Mouse (Mus musculus): ENCODE data around the gene Ndufs2. TPM values are rescaled to one million over a fixed set of nuclear protein-coding genes. Genes with fewer than 3 reads are reported as not detected.

Ndufs2 gene
- 1,000 to 10,000 TPM; 1,014 to 1,063 TPM for total RNA-seq (2021)
- long read RNA-seq, experiment 1, transcript Ndufs2-201 (13 exons, 1,623 nt) = major isoform, 539 of 611 reads
- long read RNA-seq, experiment 1, partial matches to known transcripts = 52 of 611 reads
- long read RNA-seq, experiment 1, other reads (novel, unspliced or antisense) = 19 of 611 reads
- long read RNA-seq, experiment 2, transcript Ndufs2-201 (13 exons, 1,623 nt) = major isoform, 635 of 766 reads
- long read RNA-seq, experiment 2, partial matches to known transcripts = 70 of 766 reads
- long read RNA-seq, experiment 2, other reads (novel, unspliced or antisense) = 58 of 766 reads

- peak; percentile 60 for DNase-seq
- peak within 1 kb of the TSS; percentile 97 for H3K27ac ChIP-seq
These were observed at the start of gene Ndufs2 for GRCm38 (mm10) chr1:171250680-171251593. TSS of gene Ndufs2 (minus strand) at chr1:171251388.

GRCm38 (mm10) chr1:171298226-171298625, 47.0 kb upstream of the Ndufs2 start:
- H3K27ac ChIP-seq = no peak overlapping the region
- no peak for TF ChIP-seq CTCF (IDR thresholded peaks at IDR 0.05)
- H3K4me3 ChIP-seq = no peak overlapping the region
- intact Hi-C loops (cut with DNase I) = no loop called here
- DNase-seq = no peak

More at GRCm38 (mm10) chr1:171250680-171251593, at the start of gene Ndufs2:
- TF ChIP-seq CTCF (IDR thresholded peaks at IDR 0.05) = no peak
- peak within 1 kb of the TSS; percentile 75 for H3K4me3 ChIP-seq
- intact Hi-C loops (cut with DNase I) = no loop called here

DNA sequence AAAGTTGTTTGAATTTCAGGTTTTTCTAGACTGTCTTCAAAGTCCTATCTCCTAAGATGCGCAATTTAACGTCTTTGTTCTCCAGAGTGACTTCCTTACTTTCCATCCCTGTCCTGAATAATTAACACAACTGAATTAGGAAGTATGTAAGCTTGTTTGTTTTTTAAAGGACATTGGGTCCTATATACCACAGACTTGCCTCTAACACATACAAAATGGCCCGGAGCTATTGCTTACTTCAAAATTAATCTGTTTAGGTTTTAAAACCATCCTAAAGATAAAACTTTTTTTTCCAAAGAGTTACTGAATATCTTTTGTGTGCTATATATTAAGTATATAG, 43.8 kb upstream of the Ndufs2 start:
- TF ChIP-seq CTCF (IDR thresholded peaks at IDR 0.05) = no peak
- no peak for DNase-seq
- intact Hi-C loops (cut with DNase I) = loop anchor here (2.0 kb wide), 1 partner anchor 34 kb away; the partner anchor contains the start of gene Dedd

DNA sequence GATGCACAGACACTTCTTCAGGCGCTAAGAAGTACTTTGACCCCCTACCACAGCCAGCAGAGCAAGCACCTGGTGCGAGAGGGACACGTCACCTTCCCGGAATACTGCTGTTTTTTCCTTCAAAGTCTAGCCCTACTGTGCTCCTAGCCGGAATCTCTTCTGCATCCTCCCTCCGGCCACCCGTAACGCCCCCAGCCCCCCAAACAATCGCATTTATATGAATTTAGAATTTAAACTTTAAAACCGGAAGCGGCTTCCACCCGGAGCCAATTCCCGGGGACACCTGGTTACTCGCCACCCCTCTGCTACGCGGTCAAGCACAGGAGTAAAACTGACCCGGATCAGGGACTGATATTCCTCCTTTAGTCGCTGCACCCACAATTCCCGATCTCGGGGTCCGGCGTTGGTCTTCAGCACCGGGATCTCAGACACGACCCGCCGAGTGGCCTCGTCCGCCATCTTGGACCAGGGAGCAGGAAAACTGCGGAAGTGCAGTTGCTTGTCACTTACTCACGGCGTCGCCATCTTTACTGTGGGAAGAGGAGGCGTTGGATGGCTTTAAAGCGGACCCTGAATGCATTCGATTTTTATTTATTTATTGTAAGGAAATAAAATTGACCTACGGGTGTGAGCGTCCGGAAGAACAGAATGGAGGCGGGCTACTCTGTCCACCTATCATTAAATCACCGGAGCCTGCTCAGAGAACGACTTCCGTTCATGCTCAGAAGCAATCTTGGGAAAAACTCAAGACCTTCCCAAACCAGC, 43.3 kb upstream of the Ndufs2 start, which contains the start of gene Ufc1:
TSS of gene Ufc1 (minus strand) at position 727 of the 765 bp plus-strand sequence.
- peak; percentile 40; the same call in 1 of the 2 replicates for TF ChIP-seq CTCF (IDR thresholded peaks at IDR 0.05)
- Histone ChIP-seq H3K27ac (peak within 1 kb of the TSS; percentile 100), H3K4me3 (peak within 1 kb of the TSS; percentile 94)
- peak; percentile 87 for DNase-seq
- intact Hi-C loops (cut with DNase I) = loop anchor here (2.0 kb wide), 1 partner anchor 34 kb away; the partner anchor contains the start of gene Dedd

More for the DNA sequence above, 43.8 kb upstream of the Ndufs2 start:
- H3K4me3 ChIP-seq = peak overlapping the region; percentile 94
- H3K27ac ChIP-seq = peak overlapping the region; percentile 100

GRCm38 (mm10) chr1:171293906-171294297, 42.7 kb upstream of the Ndufs2 start:
- Histone ChIP-seq H3K4me3 (peak overlapping the region; percentile 94), H3K27ac (peak overlapping the region; percentile 100)
- intact Hi-C loops (cut with DNase I) = loop anchor here (2.0 kb wide), 1 partner anchor 35 kb away; the partner anchor contains the start of gene Dedd
- no peak for TF ChIP-seq CTCF (IDR thresholded peaks at IDR 0.05)
- no peak for DNase-seq

DNA sequence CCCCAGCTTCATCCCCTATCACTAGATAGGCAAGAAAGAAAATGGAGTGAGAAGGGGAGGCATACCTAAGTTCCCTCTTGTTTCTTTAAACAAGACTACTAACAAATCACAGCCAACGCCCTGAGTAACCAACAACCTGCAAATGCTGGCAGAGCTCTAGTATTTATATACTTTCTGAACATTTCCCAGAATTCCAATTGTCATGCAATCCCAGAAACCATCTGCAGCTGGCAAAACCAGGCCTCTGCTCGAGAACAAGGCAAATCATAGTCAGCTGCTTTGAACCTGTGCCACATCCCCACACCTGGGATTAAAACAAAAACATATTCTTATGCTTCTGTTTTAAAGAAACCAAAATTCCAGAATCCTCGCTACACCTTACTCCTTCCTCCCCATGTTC, 42.2 kb upstream of the Ndufs2 start:
- DNase-seq = no peak
- TF ChIP-seq CTCF (IDR thresholded peaks at IDR 0.05) = no peak
- Histone ChIP-seq H3K4me3 (peak overlapping the region; percentile 94), H3K27ac (peak overlapping the region; percentile 100)
- intact Hi-C loops (cut with DNase I) = no loop called here

DNA sequence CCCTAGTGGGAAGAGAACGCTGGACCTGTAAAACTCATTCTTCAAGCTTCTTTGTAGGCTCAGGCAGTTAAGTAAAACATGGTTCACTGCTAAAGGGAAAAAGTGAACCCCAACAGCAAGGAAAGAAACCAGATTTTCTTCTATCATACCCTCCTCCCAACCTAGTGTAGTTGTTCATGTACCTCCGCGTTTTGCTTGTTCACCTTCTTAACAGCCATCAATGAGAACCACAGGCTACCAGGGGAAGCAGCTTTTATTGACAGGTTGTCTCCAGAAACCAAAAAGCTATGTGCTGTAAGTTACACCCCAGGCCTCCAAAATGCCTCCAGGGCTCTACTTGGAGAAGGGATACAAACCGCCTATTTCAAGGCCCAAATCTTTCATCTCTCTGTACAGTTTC, 37.1 kb upstream of the Ndufs2 start:
- no peak for DNase-seq
- Histone ChIP-seq H3K4me3 (peak overlapping the region; percentile 92), H3K27ac (peak overlapping the region; percentile 92)
- TF ChIP-seq CTCF (IDR thresholded peaks at IDR 0.05) = no peak
- intact Hi-C loops (cut with DNase I) = loop anchor here (10.0 kb wide), 1 partner anchor 174 kb away; the partner anchor contains the start of gene Cfap126

DNA sequence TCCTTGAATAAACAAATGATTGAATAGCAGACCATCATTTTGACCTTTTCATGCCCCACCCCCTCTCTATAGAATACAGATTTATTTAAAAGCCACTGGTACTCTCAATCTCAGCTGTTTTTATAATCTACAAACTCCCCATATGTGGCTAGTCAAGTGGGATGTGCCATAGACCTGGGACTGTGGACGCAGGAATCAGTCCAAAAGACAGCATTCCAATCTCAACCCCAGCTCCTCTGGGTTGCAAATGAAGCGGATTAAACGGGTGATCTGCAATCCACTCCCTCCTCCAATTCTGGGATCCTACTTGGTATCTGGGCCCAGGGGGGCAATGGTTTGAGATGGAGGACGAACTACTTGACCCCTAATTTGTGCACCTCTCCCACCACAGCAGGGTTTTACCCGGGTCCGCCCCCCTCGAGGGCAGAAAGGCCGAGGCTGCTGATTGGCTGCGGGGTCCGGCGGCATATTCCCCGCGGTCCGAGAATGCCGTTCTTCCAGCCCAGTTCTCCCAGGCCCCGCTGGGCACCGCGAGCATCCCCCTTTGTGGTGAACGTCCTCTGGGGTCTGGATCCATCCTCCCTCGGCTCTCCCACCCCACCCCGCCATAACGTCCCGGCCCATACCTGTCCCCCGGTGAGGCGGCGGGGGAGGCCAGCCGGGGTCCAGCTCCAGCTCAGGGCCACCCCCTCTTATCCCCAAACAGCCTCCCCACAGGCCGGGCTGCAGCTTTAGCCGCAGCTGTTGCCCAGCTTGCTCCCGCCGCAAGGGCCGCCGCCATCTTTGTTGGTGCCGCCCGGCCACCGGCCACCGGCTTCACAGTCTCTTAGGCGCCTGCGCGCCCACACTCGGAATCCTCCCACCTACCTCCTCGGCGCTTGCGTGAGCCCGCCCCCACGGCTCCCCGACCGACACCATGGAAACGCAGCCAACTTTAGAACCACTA, 36.2 kb upstream of the Ndufs2 start, which contains the start of gene Usp21:
TSS of gene Usp21 (minus strand) at position 856 of the 946 bp plus-strand sequence.
- TF ChIP-seq CTCF (IDR thresholded peaks at IDR 0.05) = no peak
- intact Hi-C loops (cut with DNase I) = loop anchor here (2.0 to 10.0 kb wide), 2 partner anchors 17 to 173 kb away; partner anchors contain the start of genes B4galt3 and Cfap126
- DNase-seq = peak; percentile 97
- Histone ChIP-seq H3K27ac (peak within 1 kb of the TSS; percentile 92), H3K4me3 (peak within 1 kb of the TSS; percentile 92)

- H3K27ac ChIP-seq = no peak overlapping the region
- intact Hi-C loops (cut with DNase I) = loop anchor here (2.0 to 10.0 kb wide), 2 partner anchors 16 to 172 kb away; partner anchors contain the start of genes B4galt3 and Cfap126
- peak overlapping the region; percentile 92 for H3K4me3 ChIP-seq
- no peak for TF ChIP-seq CTCF (IDR thresholded peaks at IDR 0.05)
- DNase-seq = no peak
These were observed 35.3 kb upstream of the Ndufs2 start for GRCm38 (mm10) chr1:171286517-171286916.

- no peak for DNase-seq
- no peak for TF ChIP-seq CTCF (IDR thresholded peaks at IDR 0.05)
- intact Hi-C loops (cut with DNase I) = loop anchor here (10.0 kb wide), 1 partner anchor 170 kb away; the partner anchor contains the start of gene Cfap126
- Histone ChIP-seq H3K4me3 (peak overlapping the region; percentile 51), H3K27ac (peak overlapping the region; percentile 48)
These were observed 34.1 kb upstream of the Ndufs2 start for GRCm38 (mm10) chr1:171285096-171285892.
